Mouse (Mus musculus): ENCODE data around the gene Hoxb3.

Hoxb3 gene

GRCm38 (mm10) chr11:96342576-96342930 is 19.4 kb downstream of the Hoxb3 start:
- DNase-seq: no peak

DNA sequence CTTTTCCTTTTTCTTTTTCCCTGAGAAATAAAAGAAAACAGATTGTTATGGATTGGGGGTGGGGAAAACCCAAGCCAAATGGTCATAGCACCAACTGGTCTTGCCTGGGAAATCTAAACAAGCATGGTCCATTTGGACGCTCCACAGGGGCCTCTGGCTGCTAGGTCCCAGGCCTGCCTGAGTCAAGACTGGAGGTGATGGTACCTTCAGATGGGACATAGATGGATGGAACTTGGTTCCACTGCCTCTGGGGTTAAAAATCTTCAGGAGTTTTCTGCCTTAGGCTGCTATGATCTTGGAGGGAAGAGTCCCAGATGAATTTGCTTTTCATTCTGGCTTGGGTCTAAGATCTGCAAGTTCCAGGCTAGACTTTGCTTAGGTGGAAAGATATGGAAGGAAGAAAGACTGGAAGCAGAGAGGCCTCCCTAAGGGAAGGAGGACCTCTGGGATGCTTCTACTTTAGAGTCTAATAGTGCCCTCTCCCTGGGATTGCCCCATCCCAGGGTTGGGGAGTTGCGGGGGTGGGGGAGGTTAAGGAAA is 20.1 kb downstream of the Hoxb3 start:
- DNase-seq: no peak

GRCm38 (mm10) chr11:96344061-96344877 is 21.1 kb downstream of the Hoxb3 start:
- DNase-seq: no peak

GRCm38 (mm10) chr11:96344878-96345159 is 21.7 kb downstream of the Hoxb3 start:
- DNase-seq: no peak

DNA sequence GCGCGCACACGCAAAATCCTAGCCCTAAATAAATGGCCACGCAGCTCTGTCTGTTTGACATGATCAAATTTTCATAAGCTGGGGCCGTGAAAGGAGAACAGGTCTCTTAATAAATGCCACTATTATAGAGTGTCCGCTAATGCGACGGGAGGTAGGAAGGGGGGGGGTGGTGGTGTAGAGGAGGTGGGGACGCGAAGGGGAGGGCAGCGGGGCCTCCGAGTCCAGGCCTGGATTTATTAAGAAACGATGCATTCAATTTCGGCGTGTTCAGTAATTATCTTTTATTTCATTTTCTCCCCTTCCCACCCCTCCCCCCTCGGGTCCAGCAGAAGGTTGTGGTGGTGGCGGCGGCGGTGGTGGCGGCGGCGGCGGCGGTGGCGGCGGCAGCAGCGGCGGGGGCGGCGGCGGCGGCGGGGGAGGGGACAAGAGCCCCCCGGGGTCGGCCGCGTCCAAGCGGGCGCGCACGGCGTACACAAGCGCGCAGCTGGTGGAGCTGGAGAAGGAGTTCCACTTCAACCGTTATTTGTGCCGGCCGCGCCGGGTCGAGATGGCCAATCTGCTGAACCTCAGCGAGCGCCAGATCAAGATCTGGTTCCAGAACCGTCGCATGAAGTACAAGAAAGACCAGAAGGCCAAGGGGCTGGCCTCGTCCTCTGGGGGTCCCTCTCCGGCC is 22.2 kb downstream of the Hoxb3 start:
- no peak for DNase-seq

- no peak for DNase-seq
Measured at GRCm38 (mm10) chr11:96345893-96346806, 23.0 kb downstream of the Hoxb3 start.

- DNase-seq: no peak
Measured at GRCm38 (mm10) chr11:96346916-96347520, 23.9 kb downstream of the Hoxb3 start.

DNA sequence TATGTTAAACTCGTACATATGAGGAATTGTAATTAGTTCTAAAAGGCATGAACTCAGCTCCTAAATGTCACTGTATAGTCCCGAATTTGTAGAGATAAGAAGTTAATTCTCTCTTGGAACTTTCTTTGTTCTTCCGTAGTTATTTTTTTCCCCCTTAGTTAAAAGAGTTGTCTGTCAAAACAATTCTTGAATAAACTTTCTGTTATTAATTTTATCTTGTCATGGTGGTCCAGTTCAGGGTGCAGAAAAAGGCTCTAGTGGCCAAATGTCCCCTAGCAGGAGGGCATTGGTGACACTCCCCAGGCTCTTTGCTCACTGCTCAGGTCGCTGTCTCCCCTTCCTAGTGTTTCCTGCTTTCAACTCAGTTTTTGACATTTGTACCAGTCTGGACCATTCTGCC is 24.6 kb downstream of the Hoxb3 start:
- no peak for DNase-seq

DNA sequence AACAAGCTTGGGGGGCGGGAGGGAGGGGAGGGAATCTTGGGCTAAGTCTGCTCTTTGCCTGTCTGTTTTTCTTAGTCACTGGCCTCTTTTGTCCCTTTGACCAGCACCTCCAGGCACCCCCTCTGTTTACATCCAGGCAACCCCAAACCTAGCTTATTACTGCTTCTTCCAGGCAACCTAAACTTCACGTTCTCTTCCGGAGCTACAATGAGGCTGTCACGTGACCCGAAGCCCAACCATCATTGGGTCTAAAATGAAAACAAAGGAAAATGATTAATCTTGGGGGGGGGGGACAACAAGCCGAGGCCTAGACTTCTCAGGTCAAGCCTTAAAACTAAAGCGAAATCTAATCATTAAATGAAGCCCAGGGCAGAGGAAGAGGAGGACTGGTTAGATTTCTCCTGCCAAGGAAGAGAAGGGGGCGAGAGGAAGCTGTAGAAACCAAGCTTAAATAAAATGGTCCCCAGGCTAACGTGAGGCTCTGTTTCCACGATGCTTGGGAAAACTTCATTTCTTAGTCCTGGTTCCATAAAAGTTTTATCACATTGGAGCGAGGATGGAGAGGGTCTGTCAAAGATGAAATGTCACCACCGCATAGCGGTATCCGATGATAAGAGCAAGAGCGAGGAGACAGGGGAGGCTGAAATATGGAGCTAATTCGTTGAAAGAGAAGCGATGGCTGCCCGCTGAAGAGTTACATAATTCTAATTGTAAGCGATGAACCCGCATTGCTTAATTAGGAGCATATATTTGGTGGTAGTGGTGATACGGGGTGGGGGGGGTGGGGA is 25.2 kb downstream of the Hoxb3 start:
- no peak for DNase-seq

GRCm38 (mm10) chr11:96348988-96349387 is 25.9 kb downstream of the Hoxb3 start:
- no peak for DNase-seq

GRCm38 (mm10) chr11:96349491-96350340 is 26.6 kb downstream of the Hoxb3 start:
- DNase-seq: no peak

- no peak for DNase-seq
Measured at GRCm38 (mm10) chr11:96350341-96350624, 27.2 kb downstream of the Hoxb3 start, which contains the start of gene Hoxb2. Gene Hoxb2, plus strand, starts transcription at chr11:96350525.

DNA sequence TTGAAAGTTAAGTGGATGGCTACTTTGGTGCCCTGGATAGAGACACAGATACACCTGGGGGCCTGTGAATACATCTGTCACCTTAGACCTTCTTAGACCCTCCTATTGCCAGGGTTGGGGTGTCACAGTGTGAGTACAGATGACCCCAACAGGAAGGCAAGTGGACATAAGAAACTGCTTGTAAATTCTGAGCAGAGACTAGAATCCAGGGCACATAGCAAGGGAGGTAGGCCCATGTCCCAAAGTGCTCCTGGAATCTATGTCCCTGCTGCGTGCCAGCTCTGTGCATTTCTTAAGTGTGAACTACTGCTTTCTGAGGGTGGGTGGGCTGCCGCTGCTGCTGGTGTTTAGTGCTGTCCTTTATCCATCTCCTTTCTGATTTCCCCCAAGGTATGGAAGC is 27.7 kb downstream of the Hoxb3 start:
- no peak for DNase-seq

GRCm38 (mm10) chr11:96351312-96351711 is 28.2 kb downstream of the Hoxb3 start:
- no peak for DNase-seq

DNA sequence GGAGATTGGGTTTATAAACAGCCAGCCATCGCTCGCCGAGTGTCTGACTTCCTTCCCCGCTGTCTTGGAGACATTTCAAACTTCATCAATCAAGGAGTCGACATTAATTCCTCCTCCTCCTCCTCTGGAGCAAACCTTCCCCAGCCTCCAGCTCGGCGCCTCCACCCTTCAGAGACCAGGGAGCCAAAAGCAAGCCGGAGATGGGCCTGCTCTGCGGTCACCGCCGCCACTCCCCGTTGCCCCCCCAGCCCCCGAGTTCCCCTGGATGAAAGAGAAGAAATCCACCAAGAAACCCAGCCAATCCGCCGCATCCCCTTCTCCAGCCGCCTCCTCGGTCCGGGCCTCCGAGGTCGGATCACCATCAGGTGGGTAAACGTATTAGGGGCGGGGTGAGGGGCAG is 28.7 kb downstream of the Hoxb3 start:
- no peak for DNase-seq

- DNase-seq: no peak
Measured at GRCm38 (mm10) chr11:96352691-96353521, 29.8 kb downstream of the Hoxb3 start.

DNA sequence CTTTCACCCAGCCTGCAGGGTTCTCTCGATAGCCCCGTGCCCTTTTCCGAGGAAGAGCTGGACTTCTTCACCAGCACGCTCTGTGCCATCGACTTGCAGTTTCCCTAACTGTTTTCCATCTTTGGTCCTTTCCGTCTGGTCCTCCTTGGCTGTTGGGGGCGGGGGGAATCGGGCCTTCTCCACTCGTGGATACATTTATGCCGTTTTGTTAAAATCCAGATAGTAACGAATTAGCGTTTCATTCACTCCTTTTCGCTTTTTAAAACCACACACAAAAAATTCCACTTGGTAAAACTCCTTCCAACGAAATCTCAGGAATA is 30.4 kb downstream of the Hoxb3 start:
- no peak for DNase-seq

DNA sequence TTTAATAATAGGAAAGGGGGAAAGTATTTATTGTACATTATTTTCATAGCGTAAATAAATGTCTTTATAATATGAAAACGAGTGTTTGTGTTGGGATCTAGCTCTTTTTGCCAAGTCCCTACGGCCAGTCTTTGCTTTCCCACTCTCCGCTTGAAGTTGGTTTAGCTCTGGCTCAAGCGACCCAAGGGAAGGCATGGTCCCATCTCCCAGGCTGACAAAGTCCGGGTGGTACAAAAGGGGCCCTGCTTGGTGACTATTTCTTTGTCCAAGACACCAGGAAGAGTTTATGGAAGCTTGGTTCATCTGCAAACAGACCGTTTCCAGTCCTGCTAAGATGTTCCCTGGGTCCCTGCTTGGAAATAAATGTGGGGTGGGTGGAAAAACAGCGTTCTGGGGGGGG is 30.8 kb downstream of the Hoxb3 start:
- no peak for DNase-seq

- no peak for DNase-seq
Measured at GRCm38 (mm10) chr11:96354376-96354775, 31.2 kb downstream of the Hoxb3 start.

DNA sequence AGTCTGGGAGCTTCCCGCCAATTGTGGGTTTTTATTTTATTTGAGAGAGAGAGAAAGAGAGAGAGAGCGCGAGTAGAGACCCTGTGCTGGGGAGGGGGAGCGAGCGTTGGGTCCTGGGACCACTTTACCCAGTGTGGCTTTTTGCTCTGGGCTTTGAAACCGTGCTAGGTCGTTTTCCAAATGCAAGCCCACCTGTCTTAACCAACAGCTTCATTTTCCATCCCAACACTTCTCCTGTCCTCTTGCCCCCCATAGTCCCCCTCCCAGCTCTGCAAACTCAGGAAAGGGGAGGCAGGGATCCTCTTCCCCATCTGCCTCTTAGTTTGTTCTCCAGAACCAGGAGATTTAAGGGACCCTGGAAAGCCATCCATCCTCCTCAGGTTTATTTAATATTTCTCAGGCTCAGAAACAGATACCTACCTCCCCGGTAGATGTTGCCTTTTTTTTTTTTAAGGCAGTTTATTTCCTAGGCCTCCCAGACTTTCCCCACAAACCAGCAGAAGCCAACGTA is 31.7 kb downstream of the Hoxb3 start:
- no peak for DNase-seq

All from cerebellum, adult 8-10 months (tissue).